Mouse (Mus musculus): ENCODE data around the gene Zfp706. TPM values are rescaled to one million over a fixed set of nuclear protein-coding genes. Genes with fewer than 3 reads are reported as not detected.

Zfp706 gene
- polyA plus RNA-seq, 1 experiment = 27.1 TPM

DNA sequence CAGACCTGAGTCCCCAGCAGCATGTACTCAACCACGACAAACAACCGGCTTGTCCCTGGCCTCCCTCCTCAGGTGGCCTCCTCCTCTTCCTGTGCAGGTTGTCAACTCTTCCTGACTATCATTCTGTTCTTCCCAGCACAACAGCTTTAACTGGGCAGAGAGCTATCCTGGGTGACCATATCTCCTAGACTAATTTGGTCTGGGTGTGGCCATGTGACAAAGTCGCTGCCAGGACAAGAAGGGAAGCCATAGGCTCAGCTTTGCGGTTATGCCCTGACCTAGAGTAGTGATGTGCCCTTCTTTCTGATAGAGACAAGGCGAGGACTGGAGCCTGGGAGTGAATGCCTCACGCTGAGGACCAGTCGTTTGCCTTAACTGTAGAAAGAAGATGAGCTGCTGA lies 33.9 kb downstream of the Zfp706 start:
- no peak overlapping the region for H3K4me3 ChIP-seq (replicated peaks; ENCODE audit: extremely low read depth, low read depth, low read length)
- TF ChIP-seq POLR2A (IDR thresholded peaks at IDR 0.05; ENCODE audit: borderline replicate concordance, extremely low read depth, low read depth, low read length) (no peak), CTCF (IDR thresholded peaks at IDR 0.05; ENCODE audit: insufficient read depth, low read length) (no peak)
- DNase-seq = no peak
- no peaks in the 10 kb centered on the region for H3K4me1 ChIP-seq (ENCODE audit: control insufficient read depth, insufficient read depth, low read length)
- WGBS = 82% methylated on average over 7 of the region's 7 CpGs

DNA sequence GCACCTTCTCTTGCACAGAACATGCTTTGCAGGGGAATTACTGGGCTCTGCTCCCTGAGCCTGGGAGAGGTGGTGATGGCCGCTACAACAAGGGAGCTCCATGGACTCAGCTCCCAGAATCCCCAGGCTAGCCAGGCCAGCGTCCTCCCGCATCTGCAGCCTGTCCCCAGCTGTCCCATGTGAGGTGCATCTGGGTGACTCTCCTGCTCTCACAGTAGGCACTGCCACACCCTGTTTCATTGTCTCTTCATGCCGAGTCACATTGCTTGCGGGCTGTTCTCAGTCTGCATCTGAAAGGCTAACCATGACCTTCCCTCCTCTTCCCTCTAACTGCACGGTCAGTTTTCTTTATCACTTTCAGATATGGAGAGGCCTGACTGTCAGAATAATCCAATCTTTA lies 34.3 kb downstream of the Zfp706 start:
- TF ChIP-seq POLR2A (IDR thresholded peaks at IDR 0.05; ENCODE audit: borderline replicate concordance, extremely low read depth, low read depth, low read length) = no peak
- TF ChIP-seq CTCF (IDR thresholded peaks at IDR 0.05; ENCODE audit: insufficient read depth, low read length) = no peak
- DNase-seq = no peak
- 79% methylated on average over 6 of the region's 6 CpGs for WGBS
- Histone ChIP-seq H3K4me1 (ENCODE audit: control insufficient read depth, insufficient read depth, low read length) (no peaks in the 10 kb centered on the region), H3K4me3 (replicated peaks; ENCODE audit: extremely low read depth, low read depth, low read length) (no peak overlapping the region)

DNA sequence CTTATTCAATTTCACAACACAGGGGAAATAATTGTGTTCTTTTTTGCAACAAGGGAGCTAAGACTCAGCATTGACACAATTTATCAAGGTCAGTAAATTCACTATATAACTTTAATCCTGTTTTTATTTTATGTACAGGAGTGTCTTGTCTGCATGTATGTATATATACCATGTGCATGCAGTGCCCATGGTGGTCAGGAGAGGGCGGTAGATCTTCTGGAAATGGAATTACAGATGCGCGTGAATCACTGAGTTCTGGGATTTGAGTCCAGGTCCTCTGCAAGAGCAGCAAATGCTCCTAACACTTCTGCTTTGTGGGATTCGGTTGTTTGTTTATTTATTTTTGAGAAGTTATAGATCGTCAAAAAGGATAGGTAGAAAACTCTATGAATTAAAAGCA lies 37.8 kb downstream of the Zfp706 start:
- 87% methylated on average over 5 of the region's 5 CpGs for WGBS
- Histone ChIP-seq H3K4me3 (replicated peaks; ENCODE audit: extremely low read depth, low read depth, low read length) (no peak overlapping the region), H3K4me1 (ENCODE audit: control insufficient read depth, insufficient read depth, low read length) (no peaks in the 10 kb centered on the region; the same call in 1 of the 2 replicates)
- DNase-seq = no peak
- TF ChIP-seq CTCF (IDR thresholded peaks at IDR 0.05; ENCODE audit: insufficient read depth, low read length) = no peak
- TF ChIP-seq POLR2A (IDR thresholded peaks at IDR 0.05; ENCODE audit: borderline replicate concordance, extremely low read depth, low read depth, low read length) = no peak

DNA sequence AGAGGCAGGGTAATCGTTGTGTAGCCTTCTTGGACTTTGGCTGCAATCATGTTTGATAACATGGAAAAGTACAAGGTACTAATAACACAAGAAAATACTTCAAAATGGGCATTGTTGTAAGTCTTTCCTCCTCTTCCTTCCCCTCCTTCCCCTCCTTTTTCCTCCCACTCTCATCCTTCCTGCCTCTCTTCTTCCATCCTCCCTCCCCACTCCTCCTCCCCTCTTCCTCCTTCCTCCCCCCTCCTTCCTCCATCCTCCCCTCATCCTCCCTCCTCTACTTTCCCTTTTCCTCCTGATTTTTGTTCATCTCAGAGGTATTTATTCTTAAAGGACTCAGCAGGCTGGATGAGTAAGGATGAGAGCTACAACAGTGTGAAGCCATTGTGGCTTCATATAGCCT lies 39.3 kb downstream of the Zfp706 start:
- no peak overlapping the region for H3K4me3 ChIP-seq (replicated peaks; ENCODE audit: extremely low read depth, low read depth, low read length)
- DNase-seq = no peak
- 30% methylated on average over 1 of the region's 1 CpGs for WGBS
- TF ChIP-seq POLR2A (IDR thresholded peaks at IDR 0.05; ENCODE audit: borderline replicate concordance, extremely low read depth, low read depth, low read length) = no peak
- TF ChIP-seq CTCF (IDR thresholded peaks at IDR 0.05; ENCODE audit: insufficient read depth, low read length) = no peak
- no peaks in the 10 kb centered on the region; the same call in 1 of the 2 replicates for H3K4me1 ChIP-seq (ENCODE audit: control insufficient read depth, insufficient read depth, low read length)

DNA sequence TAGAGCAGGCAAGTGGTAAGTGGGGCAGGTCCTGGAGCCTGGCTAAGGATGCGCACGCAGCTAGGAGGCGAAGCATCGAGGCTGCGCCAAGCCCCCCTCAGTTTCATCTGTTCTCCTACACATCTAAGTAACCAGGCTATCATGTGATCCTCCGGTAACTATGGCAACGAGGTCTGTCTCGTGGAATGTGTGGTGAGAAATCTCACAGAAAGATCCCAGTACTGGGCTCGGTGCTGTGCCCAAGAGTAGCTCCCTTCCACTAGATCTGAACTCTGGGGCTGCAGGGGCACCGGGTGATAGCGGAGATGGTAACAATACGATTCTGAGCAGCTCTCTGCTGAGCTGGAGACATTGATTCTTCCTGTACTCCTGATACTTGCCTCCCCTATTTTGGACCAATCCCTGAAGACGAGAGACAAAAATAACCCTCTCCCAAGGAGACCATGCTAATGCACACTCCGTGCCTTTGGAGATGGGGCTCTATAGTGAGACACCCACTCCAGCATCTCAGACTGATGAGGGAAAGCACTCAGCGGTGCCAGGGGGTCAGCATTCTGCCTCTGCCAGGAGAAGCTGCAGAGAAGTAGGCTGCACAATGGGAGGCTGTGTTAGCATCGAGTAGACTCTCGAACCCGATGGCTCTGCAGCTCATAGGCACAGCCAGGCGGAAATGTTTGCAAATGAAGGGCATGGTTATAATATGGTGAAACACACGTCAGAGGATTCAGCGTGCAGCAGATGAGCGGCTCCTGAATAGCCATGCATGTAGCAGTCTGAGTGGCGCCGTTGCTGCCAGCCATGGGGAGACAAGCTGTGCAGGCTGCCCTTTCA lies 40.0 kb downstream of the Zfp706 start:
- Histone ChIP-seq H3K4me1 (ENCODE audit: control insufficient read depth, insufficient read depth, low read length) (no peaks in the 10 kb centered on the region; the same call in 1 of the 2 replicates), H3K4me3 (replicated peaks; ENCODE audit: extremely low read depth, low read depth, low read length) (no peak overlapping the region)
- no peak for DNase-seq
- TF ChIP-seq POLR2A (IDR thresholded peaks at IDR 0.05; ENCODE audit: borderline replicate concordance, extremely low read depth, low read depth, low read length) (no peak), CTCF (IDR thresholded peaks at IDR 0.05; ENCODE audit: insufficient read depth, low read length) (no peak)
- WGBS = 33% methylated on average over 24 of the region's 24 CpGs

DNA sequence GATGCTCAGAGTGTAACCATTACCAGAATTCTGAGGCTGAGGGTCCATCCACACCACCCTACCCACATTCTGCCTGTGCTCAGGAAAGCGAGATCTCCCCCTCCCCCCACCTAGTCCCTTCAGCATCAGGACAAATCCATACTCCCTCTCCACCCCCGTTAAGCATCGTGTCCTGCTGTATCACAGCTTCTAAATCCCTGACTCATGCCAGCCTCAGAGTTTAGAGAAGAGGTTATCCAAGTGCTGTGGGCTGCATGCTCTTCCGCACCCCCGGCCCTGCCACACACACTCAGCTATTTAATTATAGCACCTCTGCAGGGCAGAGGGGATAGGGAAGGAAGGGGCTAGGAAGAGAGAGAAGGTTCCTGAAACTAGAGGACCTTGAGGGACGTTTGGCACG lies 40.6 kb downstream of the Zfp706 start:
- TF ChIP-seq POLR2A (IDR thresholded peaks at IDR 0.05; ENCODE audit: borderline replicate concordance, extremely low read depth, low read depth, low read length) = no peak
- no peak for TF ChIP-seq CTCF (IDR thresholded peaks at IDR 0.05; ENCODE audit: insufficient read depth, low read length)
- Histone ChIP-seq H3K4me1 (ENCODE audit: control insufficient read depth, insufficient read depth, low read length) (no peaks in the 10 kb centered on the region; the same call in 1 of the 2 replicates), H3K4me3 (replicated peaks; ENCODE audit: extremely low read depth, low read depth, low read length) (no peak overlapping the region)
- no peak for DNase-seq
- 42% methylated on average over 7 of the region's 7 CpGs for WGBS

DNA sequence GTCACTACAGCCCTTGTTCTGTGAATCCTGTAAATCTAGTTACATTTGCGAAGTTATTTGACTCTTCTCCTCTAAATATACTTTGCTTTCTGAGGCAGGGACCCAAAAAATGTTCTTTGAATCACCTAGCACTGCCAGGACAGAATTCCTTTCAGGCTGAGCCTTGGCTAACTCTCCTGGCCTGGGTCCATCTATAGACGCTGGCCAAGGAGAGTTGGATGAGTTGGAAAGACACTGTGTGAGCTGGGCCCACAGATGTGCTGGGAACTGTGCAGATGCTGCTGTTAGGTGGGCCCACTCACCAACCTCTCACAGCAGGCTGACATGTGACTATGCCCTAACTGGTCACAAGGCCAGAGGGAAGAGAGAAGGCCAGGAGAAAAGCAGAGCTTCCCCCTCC lies 41.1 kb downstream of the Zfp706 start:
- WGBS = 65% methylated on average over 2 of the region's 2 CpGs
- DNase-seq = no peak
- TF ChIP-seq CTCF (IDR thresholded peaks at IDR 0.05; ENCODE audit: insufficient read depth, low read length) = no peak
- no peak for TF ChIP-seq POLR2A (IDR thresholded peaks at IDR 0.05; ENCODE audit: borderline replicate concordance, extremely low read depth, low read depth, low read length)

DNA sequence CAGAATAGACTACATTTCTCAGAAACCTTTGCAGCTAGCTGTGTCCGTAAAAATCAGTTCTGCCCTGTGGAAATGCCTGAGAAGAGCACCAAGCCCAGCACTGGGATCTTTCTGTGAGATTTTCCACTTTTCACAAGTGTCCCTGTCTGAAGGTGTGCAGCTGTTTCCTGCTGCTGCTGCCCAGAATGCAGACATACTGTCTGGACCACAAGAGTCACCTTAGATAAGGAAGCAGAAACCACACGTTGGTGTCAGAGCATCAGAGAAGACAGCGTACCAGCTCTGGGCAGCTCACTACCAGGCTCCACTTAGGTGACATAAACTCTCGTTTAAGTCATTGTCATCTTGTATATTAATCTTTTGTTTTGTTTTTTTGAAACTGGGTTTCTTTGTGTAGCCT lies 41.8 kb downstream of the Zfp706 start:
- Histone ChIP-seq H3K4me3 (replicated peaks; ENCODE audit: extremely low read depth, low read depth, low read length) (no peak overlapping the region), H3K4me1 (ENCODE audit: control insufficient read depth, insufficient read depth, low read length) (no peaks in the 10 kb centered on the region; the same call in 1 of the 2 replicates)
- TF ChIP-seq POLR2A (IDR thresholded peaks at IDR 0.05; ENCODE audit: borderline replicate concordance, extremely low read depth, low read depth, low read length) = no peak
- 60% methylated on average over 4 of the region's 4 CpGs for WGBS
- DNase-seq = no peak

More for the DNA sequence above, 41.1 kb downstream of the Zfp706 start:
- Histone ChIP-seq H3K4me3 (replicated peaks; ENCODE audit: extremely low read depth, low read depth, low read length) (no peak overlapping the region), H3K4me1 (ENCODE audit: control insufficient read depth, insufficient read depth, low read length) (no peaks in the 10 kb centered on the region; the same call in 1 of the 2 replicates)

DNA sequence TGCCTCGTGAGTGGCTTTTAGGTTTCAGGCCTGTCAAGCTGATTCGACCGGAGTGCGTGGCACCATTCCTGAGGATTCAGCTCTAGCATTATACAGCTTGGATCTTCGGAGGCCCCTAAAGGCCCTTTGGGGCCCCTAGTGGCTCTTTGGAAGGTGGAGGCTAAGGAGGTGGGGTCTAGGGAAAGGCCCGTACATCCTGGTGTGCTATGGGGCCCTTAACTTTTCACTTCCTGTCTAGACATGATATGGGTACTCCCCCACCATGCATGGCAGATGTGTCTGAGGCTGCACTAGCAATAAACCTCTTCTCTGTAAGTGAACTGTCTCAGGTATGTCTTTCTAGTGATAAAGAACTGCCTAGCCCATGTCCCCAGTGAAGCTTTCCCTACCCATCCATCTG lies 44.6 kb downstream of the Zfp706 start:
- 83% methylated on average over 6 of the region's 6 CpGs for WGBS
- TF ChIP-seq CTCF (IDR thresholded peaks at IDR 0.05; ENCODE audit: insufficient read depth, low read length) = no peak
- no peak for TF ChIP-seq POLR2A (IDR thresholded peaks at IDR 0.05; ENCODE audit: borderline replicate concordance, extremely low read depth, low read depth, low read length)
- DNase-seq = no peak

DNA sequence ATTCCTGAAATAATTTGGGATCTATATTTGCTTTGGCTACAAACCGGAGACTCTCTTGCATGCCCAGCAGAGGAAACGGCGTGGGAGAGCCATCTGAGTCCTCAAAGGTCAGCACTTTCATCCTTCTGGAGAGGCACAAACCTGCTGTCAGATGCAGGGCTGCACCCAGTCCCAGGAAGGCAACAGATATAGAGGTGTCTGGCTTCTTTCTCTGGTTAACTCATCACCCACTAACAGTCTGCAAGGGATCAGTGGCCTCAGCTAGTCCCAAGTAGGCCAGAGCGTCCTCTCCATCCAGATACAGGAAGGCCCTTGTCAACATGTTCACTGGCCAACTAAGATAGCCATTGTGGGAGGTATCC lies 46.7 kb downstream of the Zfp706 start:
- no peak for DNase-seq
- TF ChIP-seq POLR2A (IDR thresholded peaks at IDR 0.05; ENCODE audit: borderline replicate concordance, extremely low read depth, low read depth, low read length) (no peak), CTCF (IDR thresholded peaks at IDR 0.05; ENCODE audit: insufficient read depth, low read length) (no peak)
- WGBS = 81% methylated on average over 4 of the region's 4 CpGs
- H3K4me3 ChIP-seq (replicated peaks; ENCODE audit: extremely low read depth, low read depth, low read length) = no peak overlapping the region
- no peaks in the 10 kb centered on the region for H3K4me1 ChIP-seq (ENCODE audit: control insufficient read depth, insufficient read depth, low read length)

More for the DNA sequence above, 44.6 kb downstream of the Zfp706 start:
- Histone ChIP-seq H3K4me1 (ENCODE audit: control insufficient read depth, insufficient read depth, low read length) (no peaks in the 10 kb centered on the region; the same call in 1 of the 2 replicates), H3K4me3 (replicated peaks; ENCODE audit: extremely low read depth, low read depth, low read length) (no peak overlapping the region)
